Mouse (Mus musculus) lung, adult 18-20 months (tissue): ENCODE measurements at regions not wholly inside any gene's neighbourhood (a gene's known extent, or its start where the extent isn't known, plus 50 kb on each side); places are given as distances from the start of the nearest gene placed in this dataset.
A peak's percentile ranks its signal among the peaks of the same experiment; 100 is the strongest.

ENCODE experiments used
- DNase-seq, 2 experiments: peaks; one replicate each; pipeline ENCODE4 v3.0.0; 2022; ENCODE audit warnings: mixed read lengths in 2 of 2

DNA sequence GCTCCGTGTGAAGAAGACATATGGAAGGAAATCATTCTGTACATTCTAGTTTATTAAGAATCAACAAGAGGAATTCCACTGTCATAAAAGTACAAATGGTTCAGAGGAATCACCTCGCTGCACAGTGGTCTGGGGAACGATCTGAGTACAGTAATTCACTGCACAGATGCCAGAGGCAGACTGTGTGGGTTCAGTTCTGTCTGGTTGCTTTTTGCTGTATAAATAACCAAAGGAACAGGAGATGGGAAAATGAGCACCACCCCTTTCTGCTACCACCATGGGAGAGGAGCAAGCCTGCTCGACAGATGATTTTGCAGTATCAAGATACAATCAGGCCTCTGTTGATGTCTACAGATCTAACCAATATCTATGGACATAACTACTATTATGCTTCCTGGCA is 322.1 kb upstream of the Slco3a1 start:
- no peak for DNase-seq

DNA sequence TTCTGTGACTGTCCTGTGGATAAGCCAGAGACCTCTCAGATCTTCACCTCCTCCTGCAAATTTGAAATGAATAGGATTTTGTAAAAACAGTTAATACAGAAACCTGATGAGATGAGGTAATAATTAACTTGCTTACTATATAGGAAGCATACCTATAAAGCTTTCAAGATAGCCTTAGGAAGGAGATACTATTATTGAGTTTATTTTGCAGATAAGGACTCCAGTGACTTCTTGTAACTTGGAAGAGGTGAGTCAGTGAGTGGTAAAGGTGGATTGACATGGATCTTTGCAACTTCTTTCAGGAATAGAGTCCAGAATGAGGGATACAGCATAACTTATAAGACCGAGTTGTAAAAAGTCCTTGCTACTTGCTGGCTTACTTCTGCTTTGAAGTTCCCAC is 315.7 kb upstream of the Slco3a1 start:
- no peak for DNase-seq

GRCm38 (mm10) chr7:74862727-74863126 is 308.1 kb upstream of the Slco3a1 start:
- no peak for DNase-seq

- no peak for DNase-seq
Measured at GRCm38 (mm10) chr7:74844306-74844929, 289.8 kb upstream of the Slco3a1 start.

GRCm38 (mm10) chr7:74823286-74823685 is 268.7 kb upstream of the Slco3a1 start:
- DNase-seq = peak in 1 of 2 experiments; percentile 1

- no peak for DNase-seq
Measured at GRCm38 (mm10) chr7:74793241-74793640, 238.7 kb upstream of the Slco3a1 start.

- DNase-seq = no peak
Measured at GRCm38 (mm10) chr7:74788696-74789095, 234.1 kb upstream of the Slco3a1 start.

DNA sequence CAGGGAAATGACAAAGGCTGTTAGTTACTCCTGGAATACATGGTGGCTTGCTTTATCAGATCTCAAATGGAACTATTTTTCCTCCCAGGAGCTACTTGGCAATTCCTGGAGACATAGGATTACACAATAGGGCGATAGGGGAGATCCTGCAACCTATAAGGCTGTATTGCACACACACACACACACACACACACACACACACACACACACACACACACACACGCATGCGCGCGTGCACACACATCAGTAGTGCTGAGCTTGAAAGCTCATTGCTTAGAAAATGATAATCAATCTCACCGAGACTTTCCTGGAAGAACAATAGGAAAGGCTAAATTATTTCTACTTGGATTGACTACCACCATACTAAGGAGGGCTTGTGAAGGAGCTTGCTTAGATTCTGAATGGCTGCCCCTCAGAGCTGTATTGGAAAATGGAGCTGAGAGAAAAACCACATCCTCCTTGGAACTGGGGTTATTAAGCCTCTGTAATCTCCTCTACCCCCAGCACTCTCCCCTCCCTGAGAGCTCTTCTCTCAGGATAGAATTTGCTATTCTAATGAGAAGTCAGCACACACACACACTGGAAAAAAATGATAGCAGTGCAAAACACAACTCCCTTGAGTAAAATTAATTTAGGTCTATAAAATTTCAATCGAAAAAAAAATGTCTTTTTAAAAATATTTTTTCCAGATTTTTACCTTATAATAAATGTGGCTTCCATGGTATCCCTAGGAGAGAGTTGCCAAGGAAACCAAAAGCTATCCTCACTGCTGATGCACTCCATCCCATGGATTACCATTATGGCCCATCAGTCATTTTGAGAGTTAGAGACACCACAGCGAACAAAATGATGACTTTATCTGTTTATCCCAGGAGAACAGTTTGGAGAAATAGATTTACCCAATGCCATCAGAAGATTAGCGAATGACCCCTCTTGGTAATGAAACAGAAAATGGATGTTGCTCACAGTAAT is 217.1 kb upstream of the Slco3a1 start:
- DNase-seq = no peak

DNA sequence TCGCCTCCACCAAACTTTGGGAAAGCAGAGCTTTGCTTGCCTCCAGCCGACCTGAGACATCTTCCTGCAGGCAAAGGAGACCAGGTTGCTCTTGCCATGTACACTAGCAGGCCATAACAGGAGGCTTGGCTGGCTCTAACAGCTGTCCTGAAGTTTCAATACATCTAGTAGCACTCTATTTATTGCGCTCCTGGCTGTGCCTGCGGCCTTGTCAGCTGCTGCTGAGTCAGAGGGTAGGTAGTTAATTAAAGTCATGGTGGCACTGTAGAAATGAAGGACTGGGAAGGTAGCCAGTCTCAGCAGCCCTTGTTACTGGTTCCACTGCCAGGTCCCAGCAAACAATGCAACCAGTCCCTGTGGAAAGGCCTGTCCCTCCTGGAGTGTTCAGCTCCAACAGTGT is 212.0 kb upstream of the Slco3a1 start:
- DNase-seq = no peak

- DNase-seq = no peak
Measured at GRCm38 (mm10) chr7:74757469-74757868, 202.9 kb upstream of the Slco3a1 start.

DNA sequence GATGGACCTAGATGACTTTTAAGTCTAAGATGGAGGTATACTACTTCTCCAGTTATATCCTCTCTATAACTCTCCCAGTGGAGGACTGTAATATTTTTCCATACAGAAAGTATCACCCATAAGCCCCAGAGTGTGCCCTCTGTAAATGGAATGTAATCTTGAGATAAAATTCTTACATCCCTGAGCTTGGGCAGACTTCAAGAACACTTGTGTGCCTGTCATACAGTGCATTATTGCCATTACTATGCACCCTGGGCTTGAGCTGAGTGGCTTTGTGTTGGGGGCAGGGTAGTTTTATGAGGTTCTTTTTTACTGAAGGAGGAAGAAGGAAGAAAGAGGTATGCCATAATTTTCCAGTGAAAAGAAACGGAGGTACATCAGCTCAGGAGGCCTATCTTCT is 193.1 kb upstream of the Slco3a1 start:
- DNase-seq = no peak

DNA sequence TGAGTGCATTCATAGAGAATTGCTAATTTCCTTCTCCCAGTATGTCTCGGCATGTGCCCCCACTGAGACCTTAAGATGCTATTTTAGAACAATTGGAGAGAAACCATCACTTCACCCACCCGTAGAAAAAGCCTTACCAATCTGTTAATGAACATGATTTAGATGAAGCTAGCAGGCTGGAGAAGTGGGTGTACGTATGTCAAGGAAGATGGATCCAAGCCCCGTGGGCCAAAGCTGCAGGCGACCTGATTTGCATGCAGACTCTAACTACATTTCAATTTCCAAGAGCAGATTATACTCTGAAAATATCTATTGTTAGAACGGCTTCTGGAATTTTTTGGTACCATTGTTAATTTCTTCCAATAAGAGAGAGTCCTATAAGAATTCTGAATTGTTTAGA is 180.4 kb upstream of the Slco3a1 start:
- no peak for DNase-seq

GRCm38 (mm10) chr7:74726324-74726991 is 171.9 kb upstream of the Slco3a1 start:
- peak; percentile 10 to 34 for DNase-seq

GRCm38 (mm10) chr7:74719321-74719720 is 164.7 kb upstream of the Slco3a1 start:
- no peak for DNase-seq

DNA sequence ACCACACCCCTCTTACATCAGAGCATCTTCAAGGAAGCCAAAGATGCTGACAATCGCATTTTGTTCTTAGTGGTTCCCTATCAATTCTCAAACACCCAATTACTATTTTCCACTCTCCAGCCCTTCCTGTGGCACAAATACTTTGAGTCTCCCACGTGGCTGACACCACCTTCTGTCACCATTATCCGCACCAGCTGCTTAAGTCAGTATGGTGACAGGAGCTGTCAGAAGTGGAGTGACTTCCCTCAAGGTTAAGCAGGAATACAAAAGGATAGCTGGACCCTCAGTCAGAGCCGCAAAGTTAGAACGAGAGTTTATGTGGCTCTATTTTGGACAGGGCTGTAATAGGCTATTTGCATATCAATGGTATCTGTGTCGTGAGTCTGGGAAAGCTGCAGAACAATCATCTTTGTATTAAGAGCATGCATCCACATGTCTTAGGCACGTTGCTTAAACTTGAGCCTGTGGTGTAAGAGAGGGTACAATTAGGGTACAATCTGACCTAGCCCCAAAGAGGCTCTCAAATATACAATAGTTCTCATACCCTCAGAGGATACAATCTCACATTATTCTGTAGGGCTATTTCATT is 155.5 kb upstream of the Slco3a1 start:
- DNase-seq = no peak

GRCm38 (mm10) chr7:74709006-74709405 is 154.4 kb upstream of the Slco3a1 start:
- DNase-seq = no peak

- DNase-seq = no peak
Measured at GRCm38 (mm10) chr7:74703533-74703932, 149.0 kb upstream of the Slco3a1 start.

DNA sequence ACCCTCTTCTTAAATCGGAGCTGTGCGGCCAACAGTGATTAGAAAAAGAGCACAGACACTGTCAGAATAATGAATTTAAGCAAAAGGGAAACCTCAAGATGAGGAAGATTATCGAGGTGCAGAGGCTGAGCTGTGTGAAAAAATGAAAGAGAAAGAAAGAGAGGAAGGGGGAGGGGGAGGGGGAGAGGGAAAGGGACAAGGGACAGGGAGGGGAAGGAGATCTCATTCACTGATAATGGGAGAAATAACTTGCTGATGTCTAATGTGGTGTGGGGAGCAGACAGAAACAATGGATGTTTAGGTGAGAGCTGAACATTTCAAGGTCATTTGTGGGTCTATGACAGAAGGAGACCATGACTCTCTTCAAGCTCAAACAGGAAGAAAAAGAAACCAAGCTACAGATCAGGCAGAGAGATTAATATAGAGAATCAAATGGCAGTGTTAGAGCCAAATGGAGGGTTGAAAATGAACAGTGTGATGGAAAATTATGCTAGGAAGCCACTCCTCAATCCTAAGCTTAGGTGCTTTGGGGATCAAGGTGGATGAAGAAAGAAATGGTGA is 143.3 kb upstream of the Slco3a1 start:
- DNase-seq = no peak

- DNase-seq = no peak
Measured at GRCm38 (mm10) chr7:74696286-74696685, 141.7 kb upstream of the Slco3a1 start.

GRCm38 (mm10) chr7:74693049-74693448 is 138.5 kb upstream of the Slco3a1 start:
- peak; percentile 6 to 32 for DNase-seq

DNA sequence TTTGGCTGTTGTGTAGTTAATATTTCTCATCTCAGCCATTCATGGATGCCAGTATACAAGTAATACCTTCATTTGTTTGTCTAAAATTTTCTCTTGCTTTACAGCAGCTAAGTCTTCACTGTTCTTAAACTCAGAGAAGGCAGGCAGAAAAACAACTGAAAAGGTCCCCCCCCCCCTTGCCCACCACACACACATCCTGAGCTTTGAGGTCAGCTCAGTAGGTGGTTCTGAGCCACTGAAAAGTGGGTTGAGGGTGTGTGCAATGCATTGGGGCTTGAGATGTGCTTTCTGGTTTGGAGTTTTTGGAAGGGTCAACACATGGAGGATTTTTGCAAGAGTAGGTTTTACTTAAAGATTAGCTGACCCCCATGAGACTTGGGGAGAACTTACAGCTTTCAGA is 136.1 kb upstream of the Slco3a1 start:
- DNase-seq = no peak

DNA sequence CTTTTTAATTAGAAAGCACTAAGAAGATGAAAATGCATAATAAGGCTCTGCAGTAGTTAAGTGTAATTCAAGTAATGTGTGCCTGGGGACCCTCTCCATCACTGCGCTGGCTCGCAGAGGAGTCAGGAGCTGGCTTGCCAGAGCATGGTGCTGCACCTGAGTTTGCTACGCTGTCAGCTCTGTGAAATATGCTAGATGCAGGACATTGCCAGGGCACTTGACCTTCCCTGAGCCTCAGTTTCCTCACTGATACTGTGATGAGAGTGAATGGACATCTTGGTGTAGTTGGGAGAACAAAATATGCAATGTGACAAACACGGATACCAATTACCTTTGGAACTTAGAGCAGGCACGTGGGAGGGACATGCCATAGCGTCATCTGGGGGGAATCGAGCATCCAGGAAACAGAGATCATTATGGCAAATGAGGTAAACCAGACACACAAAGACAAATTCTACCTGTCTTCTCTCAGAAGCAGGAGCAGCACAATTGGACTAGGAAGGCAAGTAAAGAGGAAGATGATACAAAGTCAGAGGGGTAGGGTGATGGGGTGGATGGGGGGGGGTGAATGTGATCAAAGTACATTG is 133.6 kb upstream of the Slco3a1 start:
- DNase-seq = no peak
